Mouse (Mus musculus) small intestine, adult 2 months (tissue): ENCODE results near the gene Plscr3. TPM values are rescaled to one million over a fixed set of nuclear protein-coding genes. Genes with fewer than 3 reads are reported as not detected.

Source experiments
- H3K27ac ChIP-seq: fragments of 200-500 bp; 2 replicates; pipeline ENCODE4 v1.5.1; 2012; ENCODE audit warnings: low read depth, low read length, control low read depth, inconsistent platforms; ENCODE audit not compliant: insufficient read depth
- H3K27me3 ChIP-seq: fragments of 200-500 bp; 2 replicates; pipeline ENCODE4 v1.6.1; 2012; ENCODE audit warnings: mild to moderate bottlenecking, moderate library complexity, low read length, inconsistent platforms; ENCODE audit not compliant: control insufficient read depth, insufficient read depth
- H3K36me3 ChIP-seq: fragments of 200-500 bp; 2 replicates; pipeline ENCODE4 v1.6.1; 2012; ENCODE audit warnings: mild to moderate bottlenecking, low read length, control low read depth, inconsistent platforms; ENCODE audit not compliant: control insufficient read depth, insufficient read depth
- H3K4me1 ChIP-seq: fragments of 200-500 bp; 2 replicates; pipeline ENCODE4 v1.6.1; 2012; ENCODE audit warnings: low read length, inconsistent platforms, mixed read lengths; ENCODE audit not compliant: control insufficient read depth, insufficient read depth, insufficient read length
- H3K4me3 ChIP-seq: fragments of 200-500 bp; 2 replicates; pipeline ENCODE4 v1.5.1; 2012; ENCODE audit warnings: low read depth, mild to moderate bottlenecking, control low read depth, inconsistent platforms, low read length, moderate library complexity
- CTCF ChIP-seq: fragments of 200-500 bp; IDR thresholded peaks from 2 replicates; pipeline ENCODE4 v1.5.1; 2012; ENCODE audit warnings: low read depth, mild to moderate bottlenecking, control low read depth, inconsistent platforms, low read length, moderate library complexity, mixed read lengths; ENCODE audit not compliant: insufficient replicate concordance, insufficient read length; ENCODE audit errors: extremely low read depth
- POLR2A ChIP-seq: fragments of 200-500 bp; IDR thresholded peaks from 2 replicates; pipeline ENCODE4 v1.6.1; 2012; ENCODE audit warnings: low read depth, mild to moderate bottlenecking, control low read depth, inconsistent platforms, low read length, moderate library complexity
- WGBS: fragments of 180-500 bp; shearing (Covaris S2); methylation state at CpG from one replicate; pipeline ENCODE4 v1.1.7; 2018; 5-methylcytosine and 5-hydroxymethylcytosine counted together
- polyA plus RNA-seq: library from polyadenylated mRNA; depleted of rRNA; stranded (reverse); fragments of >200 nt; gene quantifications from 2 replicates; pipeline ENCODE4 v1.2.3, GENCODE M21; 2012; rRNA removed

The Plscr3 gene
- 14.6 and 29.3 TPM in 2 replicates for polyA plus RNA-seq

DNA sequence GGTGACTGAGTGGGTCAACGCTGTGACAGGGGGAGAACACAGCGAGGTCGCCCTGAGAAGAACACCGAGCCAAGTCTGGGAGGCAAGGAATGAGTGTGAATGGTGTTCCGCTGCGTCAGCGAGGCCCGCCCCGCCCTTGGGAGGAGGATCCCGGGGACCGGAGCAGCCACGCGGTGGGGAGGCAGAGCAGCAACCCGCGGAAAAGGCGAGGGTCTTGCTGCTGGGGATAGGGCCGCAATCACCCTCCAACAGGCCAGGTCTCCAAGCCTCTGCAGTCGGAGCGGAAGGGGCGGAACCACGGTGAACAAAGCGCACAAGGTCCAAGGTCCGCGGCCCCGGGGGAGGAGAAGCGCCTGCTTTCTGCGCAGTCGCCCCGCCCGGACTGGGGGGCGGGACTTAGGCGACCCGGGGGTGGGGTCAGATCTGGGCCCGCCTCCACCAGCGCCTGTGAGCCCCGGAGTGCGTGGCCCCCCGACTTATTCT, at the start of gene Plscr3:
Plscr3 (plus strand) TSS at position 179 of the 483 bp plus-strand sequence.
- Histone ChIP-seq H3K27ac (peak within 1 kb of the TSS; percentile 85), H3K4me3 (peak within 1 kb of the TSS; percentile 64), H3K36me3 (peaks cover 16% of the 10 kb centered on the region), H3K27me3 (no peaks in the 10 kb centered on the region), H3K4me1 (peaks cover 15% of the 10 kb centered on the region)
- TF ChIP-seq POLR2A: peak; percentile 92
- TF ChIP-seq CTCF: no peak
- under 1% methylated on average over 38 of the region's 38 CpGs for WGBS

DNA sequence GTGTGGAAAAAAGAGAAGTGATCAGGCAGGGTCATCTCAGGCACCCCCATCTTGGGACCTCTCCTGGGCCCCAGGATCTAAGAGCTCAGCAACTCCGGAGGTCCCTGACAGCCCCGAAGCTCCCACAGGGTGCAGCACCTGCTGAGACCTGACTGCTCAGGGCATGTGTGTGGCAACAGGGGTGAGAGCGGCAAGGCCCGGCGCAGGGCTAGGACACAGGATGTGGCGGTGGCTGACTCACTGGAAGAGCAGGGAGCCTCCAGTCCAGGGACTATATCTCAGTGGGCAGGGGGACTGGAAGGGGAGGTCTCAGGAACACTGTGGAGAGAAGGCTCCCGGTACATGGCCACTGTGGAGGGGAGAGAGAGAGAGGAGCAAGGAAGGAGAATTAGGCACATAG, 48.3 kb upstream of the Plscr3 start:
- Histone ChIP-seq H3K36me3 (no peaks in the 10 kb centered on the region), H3K4me3 (no peak overlapping the region), H3K27me3 (0 out of 2 replicates have a peak, but pooled peaks cover 4% of the 10 kb centered on the region), H3K4me1 (peaks cover 21% of the 10 kb centered on the region), H3K27ac (no peak overlapping the region)
- 88% methylated on average over 7 of the region's 7 CpGs for WGBS
- no peak for TF ChIP-seq CTCF
- TF ChIP-seq POLR2A: no peak

DNA sequence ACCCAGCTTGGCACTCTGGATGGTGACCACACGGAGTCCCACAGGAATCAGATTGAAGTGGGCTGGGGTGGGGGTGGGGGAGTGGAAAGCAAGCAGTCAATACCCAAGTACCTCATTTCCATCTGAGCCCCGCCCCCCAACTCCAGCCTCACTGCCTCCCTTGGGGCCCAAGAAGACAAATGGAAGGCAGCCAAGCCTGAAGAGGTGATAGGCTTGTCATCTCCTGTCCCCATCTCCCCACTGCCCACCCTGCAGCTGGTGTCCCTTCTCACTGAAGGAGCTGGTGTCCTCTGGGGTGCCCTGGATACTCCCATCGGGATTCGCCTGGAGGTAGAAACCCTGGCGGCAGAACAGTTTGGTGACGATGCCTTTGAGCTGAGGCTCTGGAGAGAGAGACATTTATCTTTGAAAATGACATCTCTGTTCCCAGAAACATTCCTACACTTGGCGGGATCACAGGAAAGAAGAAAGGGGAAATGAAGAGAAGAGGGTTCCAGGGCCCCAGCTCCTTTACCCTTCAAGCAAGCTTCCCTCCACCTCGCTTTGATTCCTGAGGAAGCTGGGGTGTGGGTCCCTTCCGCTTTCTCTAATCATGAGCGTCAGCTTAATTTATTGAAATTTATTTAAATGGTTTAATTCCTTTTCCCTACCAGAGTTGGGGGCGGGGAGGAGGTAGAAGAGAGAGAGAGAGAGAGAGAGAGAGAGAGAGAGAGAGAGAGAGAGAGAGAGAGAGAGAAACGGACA, 46.6 kb upstream of the Plscr3 start:
- Histone ChIP-seq H3K27ac (no peak overlapping the region), H3K36me3 (no peaks in the 10 kb centered on the region), H3K4me1 (peaks cover 21% of the 10 kb centered on the region), H3K27me3 (0 out of 2 replicates have a peak, but pooled peaks cover 4% of the 10 kb centered on the region), H3K4me3 (no peak overlapping the region)
- whole genome bisulfite sequencing: 70% methylated on average over 12 of the region's 12 CpGs
- no peak for TF ChIP-seq POLR2A
- TF ChIP-seq CTCF: no peak

DNA sequence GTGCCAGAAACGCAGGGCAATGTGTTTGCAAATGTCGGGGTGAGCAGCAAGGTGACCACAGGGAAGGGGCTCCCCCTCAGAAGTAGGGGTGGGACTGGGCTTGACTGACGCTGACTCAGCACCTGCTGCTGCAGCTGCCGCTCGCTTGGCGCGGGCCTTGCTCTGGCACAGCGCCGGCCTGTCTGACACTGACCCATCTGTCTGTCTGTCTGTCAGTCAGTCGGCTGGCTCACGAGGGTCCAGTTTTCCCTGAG, 46.1 kb upstream of the Plscr3 start:
- H3K4me3 ChIP-seq: no peak overlapping the region
- 31% methylated on average over 11 of the region's 11 CpGs for WGBS
- H3K36me3 ChIP-seq: no peaks in the 10 kb centered on the region
- TF ChIP-seq POLR2A (no peak), CTCF (no peak)
- H3K27ac ChIP-seq: no peak overlapping the region
- peaks cover 21% of the 10 kb centered on the region for H3K4me1 ChIP-seq
- 0 out of 2 replicates have a peak, but pooled peaks cover 4% of the 10 kb centered on the region for H3K27me3 ChIP-seq

GRCm38 (mm10) chr11:69800392-69801197, 45.6 kb upstream of the Plscr3 start:
- WGBS: 7% methylated on average over 36 of the region's 36 CpGs
- Histone ChIP-seq H3K36me3 (no peaks in the 10 kb centered on the region), H3K27me3 (0 out of 2 replicates have a peak, but pooled peaks cover 4% of the 10 kb centered on the region), H3K4me1 (peaks cover 20% of the 10 kb centered on the region), H3K27ac (no peak overlapping the region), H3K4me3 (peak overlapping the region; percentile 60)
- TF ChIP-seq CTCF: no peak
- TF ChIP-seq POLR2A: no peak

DNA sequence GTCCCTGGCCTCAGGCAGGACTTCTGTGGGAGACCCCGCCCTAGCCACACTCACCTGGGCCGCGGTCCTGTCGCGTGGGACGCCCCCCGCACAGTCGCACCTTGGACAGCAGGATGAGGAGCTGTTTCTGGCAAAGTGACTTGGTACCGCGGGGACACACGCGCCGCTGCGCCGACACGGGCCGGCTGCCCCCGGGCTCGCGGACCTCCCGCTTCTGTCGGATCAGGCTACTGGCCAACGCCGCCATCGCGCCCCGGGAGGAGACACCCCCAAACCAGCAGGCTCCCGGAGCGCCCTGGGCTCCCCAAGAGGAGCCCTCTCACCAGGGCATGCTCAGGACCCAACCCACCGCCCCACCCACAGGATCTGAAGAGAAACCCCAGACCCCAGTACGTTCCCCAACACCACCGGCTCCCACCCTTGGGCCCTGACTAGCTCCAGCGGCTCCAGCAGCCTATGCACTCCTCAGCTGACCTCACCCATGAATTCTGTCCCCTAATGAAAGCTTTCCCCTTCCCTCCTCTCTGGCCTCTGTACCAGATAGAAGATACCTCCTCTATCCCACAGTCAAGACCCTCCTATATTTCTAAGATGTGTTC, 44.7 kb upstream of the Plscr3 start, which contains the start of gene Fgf11:
Fgf11 (minus strand) TSS at position 479 of the 599 bp plus-strand sequence.
- Histone ChIP-seq H3K27me3 (0 out of 2 replicates have a peak, but pooled peaks cover 4% of the 10 kb centered on the region), H3K4me3 (peak within 1 kb of the TSS; percentile 64), H3K27ac (peak within 1 kb of the TSS; percentile 17; the same call in 1 of the 2 replicates), H3K36me3 (no peaks in the 10 kb centered on the region), H3K4me1 (peaks cover 19% of the 10 kb centered on the region)
- TF ChIP-seq CTCF (no peak), POLR2A (no peak)
- WGBS: 4% methylated on average over 33 of the region's 33 CpGs
